Mouse (Mus musculus): ENCODE results near the gene Gm28919. TPM values are rescaled to one million over a fixed set of nuclear protein-coding genes. Genes with fewer than 3 reads are reported as not detected.
"Not testable (repeated sequence)": the region's sequence is repeated elsewhere in the genome, so short reads cannot be mapped to it uniquely, and the experiment has no call there.

The Gm28919 gene
- polyA plus RNA-seq (2012; rRNA removed) = not detected in 2 replicates

- 62% methylated on average over 3 of the region's 7 CpGs for WGBS
Observed at GRCm38 (mm10) chrY:6583246-6583645, at the start of gene Gm28919. Gm28919 (plus strand) TSS chrY:6583546.

More at GRCm38 (mm10) chrY:6583246-6583645, at the start of gene Gm28919:
- DNase-seq (ENCODE audit: low read depth, low spot score) = not testable (repeated sequence)

Other genes with a start within 250 kb of the Gm28919 start
- not detected in 2 replicates for gene Gm21719, start 99.3 kb downstream of the Gm28919 start, polyA plus RNA-seq (2012; rRNA removed)